Mouse (Mus musculus) 416B (cell line): ENCODE data around the gene Pfkl.
"Not testable (repeated sequence)": the region's sequence is repeated elsewhere in the genome, so short reads cannot be mapped to it uniquely, and the experiment has no call there.

Experiments used
- DNase-seq: peaks from one replicate; pipeline ENCODE4 v3.0.0; 2011; ENCODE audit warnings: low read depth

The Pfkl gene

GRCm38 (mm10) chr10:77971191-77971590 is 38.7 kb downstream of the Pfkl start:
- peak; percentile 90 for DNase-seq

DNA sequence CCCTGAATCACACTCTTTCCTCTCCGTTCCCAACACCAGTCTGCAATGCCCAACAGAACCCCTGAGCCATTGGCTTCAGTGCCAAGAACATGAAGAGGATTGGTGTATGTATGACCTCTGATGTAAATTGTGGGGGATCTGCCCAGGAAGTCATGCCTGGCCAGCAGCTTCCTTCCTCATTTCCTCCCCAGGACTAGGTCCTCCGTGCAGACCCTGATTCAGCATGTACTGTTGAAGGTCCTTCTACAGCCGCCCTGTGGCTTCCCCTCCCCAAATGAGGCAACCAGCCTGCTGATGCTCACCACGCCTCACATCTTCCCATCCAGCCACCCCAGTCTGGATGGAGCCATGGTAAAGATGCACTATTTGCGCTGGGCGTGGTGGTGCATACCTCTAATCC is 39.4 kb downstream of the Pfkl start, which contains the start of gene Trpm2:
Gene Trpm2, minus strand, starts transcription at position 83 of the 400 bp plus-strand sequence.
- DNase-seq = peak; percentile 91

DNA sequence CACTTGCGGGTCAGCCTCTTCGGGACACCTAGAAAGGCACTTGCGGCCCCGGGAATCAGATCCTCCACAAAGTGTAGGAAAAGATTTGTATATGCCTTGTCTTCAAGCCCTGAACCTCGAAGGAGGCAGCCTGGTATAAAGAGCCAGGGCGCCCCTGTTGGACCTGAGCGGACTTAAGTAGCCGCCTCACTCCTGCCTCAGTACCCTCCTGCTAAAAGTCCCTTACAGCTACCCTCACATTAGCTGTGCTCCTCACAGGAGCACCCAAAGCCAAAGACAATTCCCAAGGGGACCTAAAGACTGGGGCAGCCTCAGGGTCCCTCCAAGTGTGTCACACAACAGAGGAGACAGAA is 39.9 kb downstream of the Pfkl start:
- DNase-seq = no peak

GRCm38 (mm10) chr10:77969274-77969972 is 40.5 kb downstream of the Pfkl start:
- DNase-seq = no peak

- peak; percentile 51 for DNase-seq
Observed at GRCm38 (mm10) chr10:77963971-77964370, 45.9 kb downstream of the Pfkl start.

DNA sequence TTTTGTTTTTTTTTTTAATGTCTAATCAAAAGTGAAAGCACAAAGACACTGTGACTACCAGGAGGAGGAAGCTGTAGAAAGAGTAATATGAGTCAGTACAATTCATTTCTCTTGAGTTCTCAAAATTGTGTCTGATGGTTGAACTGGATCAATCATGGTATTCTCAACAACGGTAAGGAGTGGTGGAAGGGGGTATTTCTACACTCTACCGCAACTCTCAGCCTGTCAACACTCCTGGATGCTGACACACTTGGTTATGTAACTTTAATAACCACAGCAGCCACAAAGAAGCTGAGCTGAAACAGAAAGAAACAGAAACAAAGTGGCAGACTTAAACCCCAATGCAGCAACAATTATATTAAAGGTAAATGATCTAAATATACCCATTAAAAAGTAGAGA is 47.2 kb downstream of the Pfkl start:
- peak; percentile 86 for DNase-seq

DNA sequence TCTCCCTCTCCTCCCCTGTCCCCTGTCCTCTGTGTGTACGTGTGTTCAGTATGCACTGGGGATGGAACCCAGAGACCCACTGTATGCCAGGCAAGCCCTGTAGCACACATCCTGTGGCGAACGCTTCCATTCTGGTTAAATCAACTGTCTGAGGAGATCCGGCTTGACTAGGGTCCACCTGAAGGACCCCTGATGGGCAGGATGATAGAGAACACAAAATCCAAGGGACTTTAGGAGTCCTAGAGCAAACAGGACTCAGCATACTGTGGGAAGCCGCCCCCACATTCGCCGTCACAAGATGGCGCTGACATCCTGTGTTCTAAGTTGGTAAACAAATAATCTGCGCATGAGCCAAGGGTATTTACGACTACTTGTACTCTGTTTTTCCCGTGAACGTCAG is 59.4 kb downstream of the Pfkl start:
- not testable (repeated sequence) for DNase-seq

DNA sequence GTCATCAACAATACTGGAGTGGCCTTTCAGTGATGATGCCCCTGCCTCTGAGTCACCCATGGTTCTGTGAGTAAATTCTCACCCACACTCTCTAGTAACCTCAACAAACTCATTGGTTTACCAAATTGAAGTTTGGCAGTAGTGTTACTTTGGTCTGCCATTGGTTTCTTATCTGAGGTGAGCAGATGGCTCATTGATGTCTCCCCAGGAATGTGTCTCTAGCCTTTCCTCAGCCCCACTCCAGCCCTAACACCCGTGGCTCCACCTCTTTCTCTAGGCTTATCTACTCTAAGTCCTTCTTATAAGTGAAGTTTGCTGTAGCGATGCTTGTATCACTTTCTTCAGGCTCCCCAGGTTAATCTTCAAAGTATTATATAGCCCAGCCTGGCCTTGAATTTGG is 70.2 kb downstream of the Pfkl start:
- DNase-seq = peak; percentile 36
